ENCODE assay signal across 25 mouse cellular contexts in the genomic region with DNA sequence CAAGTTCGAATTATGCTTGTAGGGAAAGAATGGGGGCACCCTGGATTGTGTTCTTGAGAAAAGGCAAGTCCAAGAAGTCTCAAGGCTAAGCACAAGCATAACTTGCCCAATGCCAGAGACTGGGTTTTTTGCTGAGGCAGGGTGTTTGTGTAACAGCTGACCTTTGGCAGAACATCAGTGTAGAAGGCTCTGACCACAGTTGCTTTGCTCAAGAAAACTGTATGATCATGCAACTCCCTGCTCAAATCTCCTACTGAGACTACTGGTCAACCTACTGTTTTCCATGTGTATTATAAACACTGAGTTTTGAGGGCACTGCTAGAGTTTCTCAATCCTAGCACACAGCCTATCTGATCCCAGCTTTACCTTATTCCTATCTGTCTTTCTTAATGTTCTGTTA.
A peak's percentile ranks its signal among the peaks of the same experiment; 100 is the strongest.
DNase-seq lines count a peak whose midpoint lies in the region; ATAC-seq and TF ChIP-seq lines count a peak whose summit lies in the region.
"Had no signal": no experiment of that assay in that cellular context is flagged by ENCODE, and none has a peak within 500 bp of the region (broad histone marks: within the 10 kb centered on the region; RNA-seq: fewer than 3 reads in every experiment).

No protein-coding gene starts in this region.

- TF ChIP-seq EP300 in lung, postnatal 0 days (IDR thresholded peaks at IDR 0.05), result no peak

- H3K27me3 ChIP-seq in lung, postnatal 0 days (replicated peaks; ENCODE audit: insufficient read depth, low read length), result no peaks in the 10 kb centered on the region
- no peaks in the 10 kb centered on the region for H3K27me3 ChIP-seq in hindbrain, embryonic 10.5 days (ENCODE audit: insufficient read depth, poor library complexity, severe bottlenecking)
- H3K27me3 ChIP-seq: embryonic facial prominence, embryonic 15.5 days; hindbrain, embryonic 13.5 days; kidney, embryonic 15.5 days; limb, embryonic 13.5 days; liver, embryonic 13.5 days; lung, embryonic 15.5 days; neural tube, embryonic 12.5 days; stomach, embryonic 15.5 days had no signal

- TF ChIP-seq POLR2A in lung, adult 2 months (IDR thresholded peaks at IDR 0.05; ENCODE audit: borderline replicate concordance, extremely low read depth, low read depth, low read length), result no peak

- 63% methylated on average over 1 of the region's 1 CpGs for WGBS in lung, postnatal 0 days
- WGBS in lung, adult 2 months, result 65% methylated on average over 1 of the region's 1 CpGs
- WGBS in hindbrain, embryonic 10.5 days, result 78% methylated on average over 1 of the region's 1 CpGs

- H3K27ac ChIP-seq in lung, postnatal 0 days (ENCODE audit: low read length), result no peak overlapping the region
- H3K27ac ChIP-seq in hindbrain, embryonic 10.5 days, result no peak overlapping the region
- H3K27ac ChIP-seq: embryonic facial prominence, embryonic 15.5 days; heart, embryonic 10.5 days; hindbrain, embryonic 13.5 days; kidney, embryonic 15.5 days; layer of hippocampus, adult 2 months; limb, embryonic 13.5 days; liver, embryonic 13.5 days; lung, embryonic 15.5 days; midbrain, embryonic 10.5 days; neural tube, embryonic 12.5 days; stomach, embryonic 15.5 days had no signal

- H3K4me2 ChIP-seq in lung, postnatal 0 days (replicated peaks; ENCODE audit: low read depth, low read length), result no peak overlapping the region
- H3K4me2 ChIP-seq: embryonic facial prominence, embryonic 15.5 days; hindbrain, embryonic 13.5 days; kidney, embryonic 15.5 days; limb, embryonic 13.5 days; liver, embryonic 13.5 days; lung, embryonic 15.5 days; neural tube, embryonic 12.5 days; stomach, embryonic 15.5 days had no signal

- H3K4me3 ChIP-seq in lung, postnatal 0 days (ENCODE audit: low read depth, low read length), result no peak overlapping the region
- H3K4me3 ChIP-seq in lung, adult 2 months (replicated peaks; ENCODE audit: extremely low read depth, low read depth, low read length), result no peak overlapping the region
- no peak overlapping the region for H3K4me3 ChIP-seq in hindbrain, embryonic 10.5 days
- H3K4me3 ChIP-seq: embryonic facial prominence, embryonic 15.5 days; heart, embryonic 10.5 days; hindbrain, embryonic 13.5 days; kidney, embryonic 15.5 days; layer of hippocampus, adult 2 months; limb, embryonic 13.5 days; liver, embryonic 13.5 days; lung, embryonic 15.5 days; midbrain, embryonic 10.5 days; neural tube, embryonic 12.5 days; stomach, embryonic 15.5 days had no signal

- no peak overlapping the region for H3K9ac ChIP-seq in lung, postnatal 0 days (replicated peaks; ENCODE audit: low read depth)
- H3K9ac ChIP-seq: embryonic facial prominence, embryonic 15.5 days; hindbrain, embryonic 13.5 days; kidney, embryonic 15.5 days; limb, embryonic 13.5 days; liver, embryonic 13.5 days; lung, embryonic 15.5 days; neural tube, embryonic 12.5 days; stomach, embryonic 15.5 days had no signal

- no peak for TF ChIP-seq CTCF in lung, postnatal 0 days (IDR thresholded peaks at IDR 0.05)
- no peak for TF ChIP-seq CTCF in lung, adult 2 months (IDR thresholded peaks at IDR 0.05; ENCODE audit: insufficient read depth, low read length)

- H3K4me1 ChIP-seq in lung, postnatal 0 days (ENCODE audit: insufficient read depth, low read depth, low read length), result no peaks in the 10 kb centered on the region
- H3K4me1 ChIP-seq in lung, adult 2 months (ENCODE audit: control insufficient read depth, insufficient read depth, low read length), result no peaks in the 10 kb centered on the region
- H3K4me1 ChIP-seq in hindbrain, embryonic 10.5 days (replicated peaks), result no peaks in the 10 kb centered on the region
- H3K4me1 ChIP-seq: embryonic facial prominence, embryonic 15.5 days; heart, embryonic 10.5 days; hindbrain, embryonic 13.5 days; kidney, embryonic 15.5 days; limb, embryonic 13.5 days; liver, embryonic 13.5 days; lung, embryonic 15.5 days; midbrain, embryonic 10.5 days; neural tube, embryonic 12.5 days; stomach, embryonic 15.5 days had no signal

- no peaks in the 10 kb centered on the region for H3K36me3 ChIP-seq in lung, postnatal 0 days (ENCODE audit: insufficient read depth, low read length)
- no peaks in the 10 kb centered on the region for H3K36me3 ChIP-seq in hindbrain, embryonic 10.5 days
- H3K36me3 ChIP-seq: embryonic facial prominence, embryonic 15.5 days; heart, embryonic 10.5 days; hindbrain, embryonic 13.5 days; kidney, embryonic 15.5 days; limb, embryonic 13.5 days; liver, embryonic 13.5 days; lung, embryonic 15.5 days; midbrain, embryonic 10.5 days; neural tube, embryonic 12.5 days; stomach, embryonic 15.5 days had no signal

- DNase-seq in lung, postnatal 0 days (ENCODE audit: low spot score), result peak; percentile 46
- no peak for DNase-seq in lung, adult 2 months
- DNase-seq in adrenal gland, postnatal 36 days, result peak; percentile 7 to 34
- DNase-seq in lung, postnatal 36 days, result peak; percentile 44
- no peak for DNase-seq in right cerebral cortex, adult 2 months (ENCODE audit: low spot score in 2 of 2)
- DNase-seq in thymus, postnatal 4 days, result no peak
- DNase-seq in hindbrain, embryonic 10.5 days (ENCODE audit: low spot score), result no peak
- DNase-seq: cerebellum, adult 11-12 months; cerebellum, postnatal 25 days; embryo, embryonic 11 days; layer of hippocampus, postnatal 36 days; liver, embryonic 13.5 days; right cerebral cortex, postnatal 25 days; thymus, adult 2 months had no signal

- no peaks in the 10 kb centered on the region for H3K9me3 ChIP-seq in lung, postnatal 0 days (ENCODE audit: low read length)
- H3K9me3 ChIP-seq in hindbrain, embryonic 10.5 days, result no peaks in the 10 kb centered on the region
- H3K9me3 ChIP-seq: embryonic facial prominence, embryonic 15.5 days; heart, embryonic 10.5 days; hindbrain, embryonic 13.5 days; kidney, embryonic 15.5 days; limb, embryonic 13.5 days; liver, embryonic 13.5 days; lung, embryonic 15.5 days; midbrain, embryonic 10.5 days; neural tube, embryonic 12.5 days; stomach, embryonic 15.5 days had no signal

- ATAC-seq in lung, postnatal 0 days, result no peak
- ATAC-seq: inflammation-experienced regulatory T-cells, adult 6 months had no signal

Comparison
In these comparisons a context has a peak if more than half of its experiments do, and no peak if none do; other contexts are left out.
1. DNase-seq: peak in lung, postnatal 0 days (single experiment), adrenal gland, postnatal 36 days (2 of 2) and lung, postnatal 36 days (single experiment); none in lung, adult 2 months (single experiment), right cerebral cortex, adult 2 months (0 of 2), thymus, postnatal 4 days (single experiment) and hindbrain, embryonic 10.5 days (single experiment).